Mouse (Mus musculus): ENCODE measurements around the gene Foxa3.

- TF ChIP-seq CTCF (IDR thresholded peaks at IDR 0.05; ENCODE audit: low read depth, low read length), result no peak
- no peak for TF ChIP-seq POLR2A (IDR thresholded peaks at IDR 0.05; ENCODE audit: borderline replicate concordance, low read depth, low read length)
These were observed 19.3 kb downstream of the Foxa3 start, which contains the start of gene Irf2bp1 for GRCm38 (mm10) chr7:19003902-19004630.
